Mouse (Mus musculus) ovary, postnatal 10 days (tissue): Measurements from ENCODE around the gene Mfsd2b.
"Not testable (repeated sequence)": the region's sequence is repeated elsewhere in the genome, so short reads cannot be mapped to it uniquely, and the experiment has no call there.

Source experiments
- DNase-seq: peaks from one replicate; pipeline ENCODE4 v3.0.0; 2022; ENCODE audit warnings: low spot score

Gene Mfsd2b

GRCm38 (mm10) chr12:4874161-4874927 is at the start of gene Mfsd2b:
Gene Mfsd2b (minus strand): TSS chr12:4874359.
- peak; percentile 32 for DNase-seq

- peak; percentile 54 for DNase-seq
Observed at GRCm38 (mm10) chr12:4917805-4918591, 43.8 kb upstream of the Mfsd2b start.

GRCm38 (mm10) chr12:4916994-4917804 is 43.0 kb upstream of the Mfsd2b start, which contains the start of gene Atad2b:
Gene Atad2b (plus strand): TSS chr12:4917353.
- DNase-seq: peak; percentile 96

- DNase-seq: no peak
Observed at GRCm38 (mm10) chr12:4914944-4915343, 40.8 kb upstream of the Mfsd2b start.

GRCm38 (mm10) chr12:4914441-4914840 is 40.3 kb upstream of the Mfsd2b start:
- DNase-seq: no peak

- DNase-seq: no peak
Observed at GRCm38 (mm10) chr12:4911716-4912115, 37.6 kb upstream of the Mfsd2b start.

GRCm38 (mm10) chr12:4910496-4910895 is 36.3 kb upstream of the Mfsd2b start:
- DNase-seq: not testable (repeated sequence)

GRCm38 (mm10) chr12:4908391-4908790 is 34.2 kb upstream of the Mfsd2b start:
- no peak for DNase-seq

GRCm38 (mm10) chr12:4906951-4907906 is 33.1 kb upstream of the Mfsd2b start, which contains the start of gene Ubxn2a:
Gene Ubxn2a (minus strand): TSS chr12:4907705.
- DNase-seq: peak; percentile 74

- DNase-seq: no peak
Observed at GRCm38 (mm10) chr12:4906476-4906875, 32.3 kb upstream of the Mfsd2b start.

GRCm38 (mm10) chr12:4905946-4906345 is 31.8 kb upstream of the Mfsd2b start:
- DNase-seq: no peak

- DNase-seq: no peak
Observed at GRCm38 (mm10) chr12:4898024-4898423, 23.9 kb upstream of the Mfsd2b start.

GRCm38 (mm10) chr12:4889891-4890290 is 15.7 kb upstream of the Mfsd2b start:
- DNase-seq: no peak

GRCm38 (mm10) chr12:4889251-4889650 is 15.1 kb upstream of the Mfsd2b start:
- no peak for DNase-seq

GRCm38 (mm10) chr12:4888739-4889138 is 14.6 kb upstream of the Mfsd2b start:
- DNase-seq: no peak

GRCm38 (mm10) chr12:4886581-4886980 is 12.4 kb upstream of the Mfsd2b start:
- DNase-seq: not testable (repeated sequence)

- no peak for DNase-seq
Observed at GRCm38 (mm10) chr12:4885062-4885461, 10.9 kb upstream of the Mfsd2b start.

- DNase-seq: no peak
Observed at GRCm38 (mm10) chr12:4882086-4882485, 7.9 kb upstream of the Mfsd2b start.

- no peak for DNase-seq
Observed at GRCm38 (mm10) chr12:4879048-4879447, 4.9 kb upstream of the Mfsd2b start.

GRCm38 (mm10) chr12:4878296-4878783 is 4.2 kb upstream of the Mfsd2b start:
- DNase-seq: no peak

- no peak for DNase-seq
Observed at GRCm38 (mm10) chr12:4875623-4876022, 1.5 kb upstream of the Mfsd2b start.
